Mouse (Mus musculus) lung, adult 2 months (tissue): Measurements from ENCODE around the gene Gm10277. TPM values are rescaled to one million over a fixed set of nuclear protein-coding genes. Genes with fewer than 3 reads are reported as not detected.
A peak's percentile ranks its signal among the peaks of the same experiment; 100 is the strongest.

Experiments used
- DNase-seq: peaks from one replicate; pipeline ENCODE4 v3.0.0; 2022
- H3K4me1 ChIP-seq: fragments of 200-500 bp; 2 replicates; pipeline ENCODE4 v1.6.1; 2011; ENCODE audit warnings: low read length; ENCODE audit not compliant: control insufficient read depth, insufficient read depth
- H3K4me3 ChIP-seq: fragments of 200-500 bp; replicated peaks from 2 replicates; pipeline ENCODE3; 2011; ENCODE audit warnings: low read depth, mild to moderate bottlenecking, control low read depth, low read length; ENCODE audit errors: extremely low read depth
- CTCF ChIP-seq: fragments of 200-500 bp; IDR thresholded peaks from 2 replicates; pipeline ENCODE4 v1.5.1; 2011; ENCODE audit warnings: mild to moderate bottlenecking, low read length, control low read depth; ENCODE audit not compliant: insufficient read depth
- POLR2A ChIP-seq: fragments of 200-500 bp; IDR thresholded peaks from 2 replicates; pipeline ENCODE4 v1.6.1; 2011; ENCODE audit warnings: low read depth, mild to moderate bottlenecking, control low read depth, low read length, borderline replicate concordance; ENCODE audit errors: extremely low read depth
- WGBS: fragments of 180-500 bp; shearing (Covaris S2); methylation state at CpG from one replicate; pipeline ENCODE4 v1.1.7; 2018; 5-methylcytosine and 5-hydroxymethylcytosine counted together
- polyA plus RNA-seq: library from polyadenylated mRNA; depleted of rRNA; stranded (reverse); fragments of >200 nt; gene quantifications from 2 replicates; pipeline ENCODE4 v1.2.3, GENCODE M21; 2012

Gm10277 gene
- polyA plus RNA-seq, 1 experiment = not detected

DNA sequence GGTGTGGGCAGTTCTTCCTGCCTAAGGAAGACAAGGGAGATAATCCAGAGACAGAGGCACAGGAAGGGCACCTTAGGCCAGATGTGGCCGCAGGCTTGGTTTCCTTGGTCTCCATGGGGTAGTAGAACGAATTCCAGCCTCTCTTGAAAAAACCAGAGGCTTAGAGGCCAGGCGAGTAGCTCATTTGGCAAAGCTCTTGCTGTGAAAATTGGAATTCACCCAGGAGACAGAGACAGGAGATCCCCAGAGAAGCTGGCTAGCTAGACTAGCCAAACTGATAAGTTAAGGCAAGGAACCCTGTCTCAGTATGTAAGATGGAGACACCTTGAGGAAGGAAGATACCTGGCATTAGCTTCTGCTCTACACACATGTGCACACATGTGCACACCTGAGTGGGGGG, 38.8 kb upstream of the Gm10277 start:
- 44% methylated on average over 3 of the region's 3 CpGs for whole genome bisulfite sequencing
- no peak overlapping the region for H3K4me3 ChIP-seq
- TF ChIP-seq POLR2A (no peak), CTCF (no peak)
- no peaks in the 10 kb centered on the region for H3K4me1 ChIP-seq
- no peak for DNase-seq

DNA sequence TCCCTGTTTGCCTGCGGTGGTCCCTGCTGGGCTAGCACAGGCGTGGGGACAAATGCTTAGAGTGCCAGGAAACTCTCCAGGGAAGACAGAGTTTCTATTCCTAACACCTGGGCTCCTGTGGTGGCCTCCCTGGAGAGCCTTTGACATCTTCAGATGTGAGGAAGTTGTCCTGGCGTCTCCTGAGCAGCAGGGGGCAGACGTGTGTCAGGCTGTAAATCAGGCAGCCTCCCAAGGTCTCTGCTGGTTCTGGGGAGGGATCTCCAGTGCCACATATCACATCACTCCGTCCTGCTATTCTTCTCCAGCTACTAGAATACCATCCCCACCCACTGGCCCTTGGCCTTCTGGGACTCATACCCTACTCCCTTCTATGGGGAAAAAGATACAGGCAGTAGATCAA, 38.3 kb upstream of the Gm10277 start:
- TF ChIP-seq CTCF = peak; percentile 89
- TF ChIP-seq POLR2A = no peak
- peak; percentile 63 for DNase-seq
- Histone ChIP-seq H3K4me1 (no peaks in the 10 kb centered on the region), H3K4me3 (no peak overlapping the region)
- WGBS = 8% methylated on average over 5 of the region's 5 CpGs

DNA sequence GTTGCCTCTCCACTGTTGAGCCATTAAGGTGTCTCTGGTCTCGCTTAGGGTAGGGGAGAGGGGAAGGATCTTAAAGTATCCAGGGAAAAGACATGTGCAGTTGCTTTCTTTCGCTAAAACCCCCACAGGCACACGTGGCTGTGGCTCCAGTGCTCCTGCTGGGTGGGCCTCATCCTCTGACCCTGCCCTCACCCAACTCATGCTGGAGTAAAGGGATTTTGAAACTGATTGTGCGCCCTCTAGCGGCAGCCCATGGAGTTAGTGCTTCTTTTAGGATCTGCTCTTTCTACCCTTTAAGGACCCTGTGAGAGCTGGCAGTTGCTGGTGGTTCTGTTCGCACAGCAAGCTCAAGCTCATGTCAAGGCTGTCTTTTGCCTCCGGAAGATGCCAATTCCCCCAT, 35.2 kb upstream of the Gm10277 start:
- no peak for TF ChIP-seq POLR2A
- peak; percentile 62 for TF ChIP-seq CTCF
- DNase-seq = peak; percentile 66
- 29% methylated on average over 7 of the region's 7 CpGs for WGBS
- no peak overlapping the region for H3K4me3 ChIP-seq
- H3K4me1 ChIP-seq = no peaks in the 10 kb centered on the region

DNA sequence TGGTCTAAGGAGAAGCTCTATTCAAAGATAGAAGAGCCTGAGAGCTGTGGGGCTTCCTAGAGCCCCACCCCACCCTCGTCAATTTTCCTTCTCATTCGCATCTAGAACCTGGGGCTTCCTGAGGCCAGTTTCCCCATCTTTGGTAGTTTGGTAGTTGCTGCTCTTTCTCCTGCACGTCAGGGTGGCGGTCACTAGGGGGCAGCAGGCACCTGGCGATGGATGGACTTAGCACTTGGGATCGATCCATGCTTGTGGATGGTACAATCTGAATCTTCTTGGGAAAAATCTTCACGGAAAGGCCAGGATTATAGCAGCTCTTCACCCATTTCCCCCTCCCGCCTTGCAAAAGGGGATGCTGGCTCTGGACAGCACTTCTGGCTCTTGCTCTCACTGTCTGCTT, 34.1 kb upstream of the Gm10277 start:
- no peak overlapping the region for H3K4me3 ChIP-seq
- 35% methylated on average over 8 of the region's 8 CpGs for WGBS
- H3K4me1 ChIP-seq = no peaks in the 10 kb centered on the region
- peak; percentile 40 for DNase-seq
- TF ChIP-seq POLR2A (no peak), CTCF (peak; percentile 82)

DNA sequence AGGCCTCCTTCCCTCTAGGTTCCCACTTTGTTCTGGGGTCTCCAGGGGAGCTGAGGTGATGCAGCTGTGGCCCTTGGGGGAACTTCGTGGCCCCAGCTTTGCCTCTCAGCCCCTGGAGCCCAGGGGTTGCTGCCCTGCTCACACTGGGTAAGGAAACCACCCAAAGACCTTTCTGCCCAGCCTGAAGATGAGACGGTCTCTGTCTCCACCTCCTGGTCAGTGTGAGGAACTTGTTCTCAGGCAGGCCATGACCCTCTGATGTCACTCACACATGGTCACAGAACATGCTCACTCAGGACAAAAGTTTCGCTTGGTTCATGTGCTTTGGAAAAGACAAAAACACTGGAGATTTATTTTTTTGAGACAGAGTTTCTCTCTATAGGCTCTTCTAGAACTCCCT, 28.5 kb upstream of the Gm10277 start:
- TF ChIP-seq POLR2A (no peak), CTCF (peak; percentile 99)
- 23% methylated on average over 3 of the region's 3 CpGs for WGBS
- Histone ChIP-seq H3K4me3 (no peak overlapping the region), H3K4me1 (peaks cover 8% of the 10 kb centered on the region)
- DNase-seq = peak; percentile 70

DNA sequence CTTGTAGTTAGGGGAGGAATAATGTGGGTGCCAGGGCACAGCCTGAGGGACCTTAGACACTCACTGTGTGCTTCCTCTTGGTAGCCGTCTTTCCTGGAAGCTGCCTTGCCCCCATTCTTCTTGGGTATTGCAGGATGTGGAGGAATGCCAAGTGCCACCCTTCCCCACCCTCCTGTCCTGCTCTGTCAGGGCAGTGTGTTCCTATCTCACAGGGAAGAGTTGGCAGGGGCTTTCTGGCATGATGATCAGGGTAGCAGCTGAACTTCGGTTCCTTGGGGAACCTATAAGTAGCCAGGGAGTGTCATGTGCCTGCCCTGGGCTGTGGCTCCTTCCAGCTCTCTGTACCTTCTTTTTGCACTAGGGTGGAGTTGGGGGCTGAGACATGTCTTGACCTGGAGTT, 26.4 kb upstream of the Gm10277 start:
- Histone ChIP-seq H3K4me3 (no peak overlapping the region), H3K4me1 (peaks cover 8% of the 10 kb centered on the region)
- no peak for DNase-seq
- WGBS = 38% methylated on average over 2 of the region's 2 CpGs
- TF ChIP-seq POLR2A (no peak), CTCF (no peak)

DNA sequence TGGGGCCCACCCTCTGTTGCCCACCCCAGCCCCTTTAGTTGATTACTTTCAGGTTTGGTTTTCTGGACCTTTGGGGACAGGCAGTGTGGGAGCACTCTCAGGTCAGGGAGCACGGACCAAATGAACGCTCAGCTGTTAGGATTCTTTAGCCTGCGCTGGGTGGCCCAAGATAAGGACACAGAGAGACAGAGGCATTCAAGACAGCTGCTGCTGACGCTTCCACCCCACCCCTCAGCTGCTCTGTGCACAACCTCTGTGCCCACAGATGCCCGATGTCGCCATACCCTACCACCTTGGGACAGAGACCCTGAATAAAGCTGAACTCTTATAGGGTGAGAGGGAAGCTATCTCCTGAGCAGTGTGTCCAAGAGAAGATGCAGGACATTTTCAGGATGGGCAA, 22.5 kb upstream of the Gm10277 start:
- TF ChIP-seq CTCF = no peak
- TF ChIP-seq POLR2A = no peak
- 88% methylated on average over 6 of the region's 6 CpGs for WGBS
- Histone ChIP-seq H3K4me1 (peaks cover 12% of the 10 kb centered on the region), H3K4me3 (no peak overlapping the region)
- DNase-seq = no peak

DNA sequence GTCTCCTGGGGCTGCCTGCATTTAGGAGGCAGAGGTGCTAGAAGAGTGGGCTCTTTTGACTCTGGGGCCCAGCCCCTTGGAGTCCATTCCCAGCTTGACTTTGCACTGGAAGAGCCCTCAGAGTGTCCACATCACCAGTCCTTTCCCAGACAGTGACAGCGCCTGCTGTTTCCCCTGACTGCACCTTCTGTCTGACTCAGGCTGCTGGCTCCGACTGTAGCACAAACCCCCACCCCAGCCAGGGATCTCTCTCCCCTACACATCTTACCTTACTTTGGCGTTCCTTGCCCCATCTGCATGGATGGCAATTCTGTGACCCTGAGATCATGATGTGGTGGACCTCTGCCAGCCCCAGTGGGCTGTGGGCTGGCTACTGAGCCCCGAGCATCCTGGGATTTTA, 21.7 kb upstream of the Gm10277 start:
- no peak for DNase-seq
- no peak for TF ChIP-seq CTCF
- no peak for TF ChIP-seq POLR2A
- Histone ChIP-seq H3K4me3 (no peak overlapping the region), H3K4me1 (peaks cover 12% of the 10 kb centered on the region)
- WGBS = 85% methylated on average over 4 of the region's 4 CpGs

DNA sequence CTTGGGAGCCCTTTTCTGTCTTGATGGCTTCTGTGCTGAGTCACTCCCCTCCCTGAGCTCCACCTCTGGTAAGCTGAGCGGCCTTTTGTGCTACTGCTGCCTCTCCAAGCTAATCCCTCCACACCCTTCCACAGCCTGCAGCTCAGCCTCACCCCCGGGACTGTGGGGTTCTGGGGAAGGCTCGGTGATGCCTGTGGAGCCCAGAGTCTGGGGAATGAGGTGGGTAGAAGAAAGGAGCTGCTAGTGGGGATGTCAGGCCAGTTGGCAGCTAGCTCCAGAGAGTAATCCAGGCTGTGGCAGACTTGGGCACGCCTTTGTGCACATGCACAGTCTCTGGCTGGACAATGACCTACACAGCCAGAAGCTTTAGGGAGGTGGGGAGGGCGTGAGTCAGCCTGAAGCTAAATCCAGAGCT, 20.5 kb upstream of the Gm10277 start:
- no peak overlapping the region for H3K4me3 ChIP-seq
- TF ChIP-seq POLR2A (no peak), CTCF (no peak)
- no peak for DNase-seq
- 56% methylated on average over 5 of the region's 5 CpGs for WGBS
- H3K4me1 ChIP-seq = peaks cover 7% of the 10 kb centered on the region

DNA sequence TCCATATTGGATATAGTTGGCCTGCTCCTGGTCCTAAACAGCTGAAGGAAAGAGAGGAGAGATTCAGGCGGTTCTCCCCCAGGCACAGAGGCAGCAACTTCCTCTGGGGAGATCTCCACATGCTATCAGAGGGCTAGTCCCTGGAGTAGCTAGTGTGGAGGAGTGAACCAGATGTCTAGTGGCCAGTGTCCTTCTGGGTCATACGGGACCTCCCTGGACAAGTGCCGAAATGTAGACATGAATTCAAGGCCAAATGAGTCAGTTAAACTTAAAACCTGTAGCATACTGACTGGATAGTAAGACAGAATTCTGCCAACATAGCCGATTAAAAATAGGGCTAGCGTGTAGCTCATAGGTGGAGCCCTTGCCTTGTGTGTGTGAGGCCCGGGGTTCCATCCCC, 19.3 kb upstream of the Gm10277 start:
- WGBS = 80% methylated on average over 6 of the region's 6 CpGs
- DNase-seq = no peak
- peaks cover 11% of the 10 kb centered on the region for H3K4me1 ChIP-seq
- no peak for TF ChIP-seq CTCF
- no peak for TF ChIP-seq POLR2A
- H3K4me3 ChIP-seq = no peak overlapping the region
